In genomic region chr6:88207403-88208033, GRCm38 (mm10) we compare ENCODE assay signal across 22 mouse cellular contexts. TPM values are rescaled to one million over a fixed set of nuclear protein-coding genes. Genes with fewer than 3 reads are reported as not detected.
"Had no signal": no experiment of that assay in that cellular context is flagged by ENCODE, and none has a peak within 500 bp of the region (broad histone marks: within the 10 kb centered on the region; RNA-seq: fewer than 3 reads in every experiment).

No protein-coding gene starts in this region.

- ATAC-seq: liver, postnatal 0 days; midbrain, embryonic 16.5 days had no signal

- H3K4me3 ChIP-seq: liver, embryonic 13.5 days; liver, embryonic 15.5 days; midbrain, embryonic 10.5 days; midbrain, embryonic 12.5 days; neural tube, embryonic 13.5 days; stomach, embryonic 15.5 days had no signal

- H3K9me3 ChIP-seq: liver, embryonic 13.5 days; liver, embryonic 15.5 days; midbrain, embryonic 10.5 days; midbrain, embryonic 12.5 days; neural tube, embryonic 13.5 days; stomach, embryonic 15.5 days had no signal

- H3K4me1 ChIP-seq: neural tube, embryonic 13.5 days had no signal

- DNase-seq: liver, embryonic 13.5 days; liver, postnatal 0 days; lung, embryonic 14.5 days; lung, postnatal 10 days; lung, postnatal 4 days; midbrain, embryonic 14.5 days; right cerebral cortex, postnatal 14 days; thymus, adult 2 months; thymus, postnatal 25 days; thymus, postnatal 4 days had no signal

- H3K36me3 ChIP-seq: liver, embryonic 13.5 days; liver, embryonic 15.5 days; midbrain, embryonic 10.5 days; midbrain, embryonic 12.5 days; neural tube, embryonic 13.5 days; stomach, embryonic 15.5 days had no signal

RNA-seq across cellular contexts. Expression of gene Dnajb8, which starts 14.6 kb away (rescaled TPM):
- total RNA-seq: megakaryocyte-erythroid progenitor cell, adult 5-6 weeks; neutrophil, adult 5-6 weeks had no signal
- polyA plus RNA-seq: liver, embryonic 13.5 days; liver, embryonic 15.5 days; liver, postnatal 0 days; lung, embryonic 14.5 days; lung, embryonic 16.5 days; midbrain, embryonic 10.5 days; midbrain, embryonic 12.5 days; midbrain, embryonic 14.5 days; midbrain, embryonic 16.5 days; neural tube, embryonic 13.5 days; spleen, adult 2 months; stomach, embryonic 15.5 days; stomach, postnatal 0 days; thymus, adult 2 months; urinary bladder, adult 2 months had no signal
